Mouse (Mus musculus) urinary bladder, postnatal 25 days (tissue): ENCODE measurements around the gene Thtpa.
A peak's percentile ranks its signal among the peaks of the same experiment; 100 is the strongest.

ENCODE experiments used
- DNase-seq: peaks from one replicate; pipeline ENCODE4 v3.0.0; 2022; ENCODE audit warnings: low spot score

The Thtpa gene

DNA sequence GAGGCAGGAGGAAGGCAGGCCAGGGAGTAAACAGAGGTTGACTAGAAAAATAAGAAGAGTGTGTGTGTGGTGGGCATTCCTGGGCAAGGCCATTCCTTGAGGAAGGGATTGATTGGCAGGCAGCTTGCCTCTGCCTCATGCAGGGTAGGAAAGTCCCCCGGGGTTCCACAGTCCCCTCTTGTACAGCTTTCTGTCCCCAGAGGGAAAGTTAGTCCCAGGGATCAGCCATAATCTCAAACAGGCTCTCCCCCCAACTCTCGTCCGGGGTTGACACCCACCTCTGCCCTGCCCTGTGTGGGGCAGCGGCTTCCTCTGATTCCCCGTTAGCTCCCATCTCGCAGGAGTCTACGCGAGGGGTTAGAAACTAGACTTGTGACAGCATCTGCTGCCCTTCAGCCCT lies 12.4 kb downstream of the Thtpa start:
- no peak for DNase-seq

DNA sequence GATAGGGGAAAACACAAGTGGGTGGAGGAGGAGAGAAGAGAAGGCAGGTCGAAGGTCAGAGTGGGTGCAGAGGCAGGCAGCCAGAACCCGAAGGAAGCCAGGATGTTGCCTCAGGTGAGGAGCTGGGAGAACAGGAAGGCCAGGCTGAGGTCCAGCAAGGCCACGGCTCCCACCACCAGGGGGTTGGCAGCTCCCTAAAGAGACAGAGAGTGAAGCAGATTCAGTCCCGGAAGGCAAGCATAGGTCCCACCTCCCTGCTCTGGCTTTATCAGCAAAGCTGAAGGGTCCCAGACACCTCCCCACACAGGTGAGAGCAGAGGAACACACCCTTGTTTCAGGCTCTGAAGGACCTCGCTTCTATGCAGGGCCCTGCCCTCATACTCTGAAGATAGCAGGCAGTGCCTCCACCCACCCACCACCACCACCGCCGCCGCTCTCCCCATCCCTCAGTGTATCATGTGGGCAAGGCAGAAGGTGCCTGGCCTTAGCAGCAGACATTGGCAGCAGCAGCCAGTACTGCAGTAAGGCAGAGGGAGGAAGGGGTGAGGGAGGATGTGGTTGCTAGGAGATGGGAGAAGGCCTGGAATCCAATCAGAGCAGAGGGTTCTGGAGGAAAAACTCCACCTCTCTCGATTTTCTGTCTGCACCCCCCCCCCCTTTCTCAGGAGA lies 13.8 kb downstream of the Thtpa start:
- DNase-seq = no peak

DNA sequence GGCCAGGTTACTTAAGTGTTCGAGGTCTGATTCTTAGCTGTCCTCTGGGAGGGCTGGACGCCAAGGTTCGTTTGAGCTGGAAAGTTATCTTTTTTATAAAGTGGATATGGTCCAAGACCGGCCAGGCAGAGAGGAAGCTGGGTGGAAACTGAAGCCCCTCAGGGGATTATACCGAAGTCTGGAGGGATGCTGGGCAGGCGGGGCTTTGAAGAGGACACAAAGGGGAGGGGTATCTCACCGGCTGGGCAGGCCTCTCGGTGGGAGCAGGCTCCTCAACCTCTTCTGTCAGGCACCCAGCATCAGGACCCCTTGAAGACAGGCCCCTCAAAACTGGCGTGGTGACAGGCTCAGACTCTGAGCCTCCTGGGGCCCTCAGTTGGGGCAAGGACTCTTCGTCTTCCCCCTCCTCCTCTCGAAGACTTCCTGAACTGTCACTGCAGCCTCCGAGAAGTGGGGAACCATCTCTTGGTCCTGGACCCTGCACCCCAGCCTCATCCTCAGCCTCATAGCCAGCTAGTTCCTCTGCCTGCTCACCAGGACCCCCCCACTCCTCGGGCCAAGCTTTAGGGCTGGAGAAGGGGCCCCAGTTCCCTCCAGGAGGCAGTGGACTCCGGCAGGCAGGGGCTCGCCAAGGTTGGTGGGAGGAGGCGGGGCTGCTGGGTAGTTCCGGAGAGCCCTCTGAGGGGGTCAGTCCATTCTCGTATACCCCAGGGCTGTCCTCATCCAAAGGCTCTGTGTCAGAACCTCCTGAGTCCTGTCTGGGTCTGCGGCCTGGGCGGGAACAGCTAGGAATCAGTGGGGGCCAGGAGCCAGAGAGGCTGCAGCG lies 14.7 kb downstream of the Thtpa start:
- no peak for DNase-seq

DNA sequence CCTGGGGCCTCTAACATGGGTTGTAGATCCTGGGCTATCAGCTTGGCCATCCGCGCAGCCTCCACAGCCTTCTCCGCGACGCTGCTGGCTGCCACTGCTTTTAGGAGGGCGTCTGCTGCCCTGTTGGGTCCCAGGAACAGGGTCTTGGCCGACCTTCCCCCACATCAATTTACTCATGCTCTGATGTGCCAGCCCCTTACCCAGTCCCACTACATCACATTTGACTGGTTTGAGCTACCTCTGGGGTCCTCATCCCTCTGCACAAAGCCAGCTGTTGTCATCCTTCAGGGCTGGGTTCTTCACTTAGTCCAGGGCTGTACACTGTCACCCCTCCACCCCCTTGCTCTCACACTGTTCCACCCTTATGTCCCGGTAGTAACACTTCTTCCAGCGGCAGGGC lies 15.5 kb downstream of the Thtpa start:
- no peak for DNase-seq

DNA sequence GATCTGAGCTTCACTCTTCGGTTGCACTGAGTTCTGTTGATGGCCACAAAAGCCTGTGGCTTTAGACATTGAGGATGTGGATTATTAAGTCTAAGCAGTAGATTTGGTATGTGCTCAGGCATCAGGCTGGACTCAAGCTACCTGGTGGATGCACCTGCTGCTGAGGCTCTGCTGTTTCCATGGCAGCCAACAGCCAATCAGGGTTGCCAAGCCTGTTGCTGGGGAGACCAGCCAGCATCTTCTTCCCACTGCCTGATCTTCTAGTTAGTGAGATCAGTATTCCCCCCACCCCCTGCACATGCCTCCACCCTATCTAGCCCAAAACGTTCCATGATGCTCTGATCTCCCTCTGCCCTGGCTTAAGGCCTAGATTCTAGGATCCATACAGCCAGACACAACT lies 17.1 kb downstream of the Thtpa start:
- DNase-seq = no peak

DNA sequence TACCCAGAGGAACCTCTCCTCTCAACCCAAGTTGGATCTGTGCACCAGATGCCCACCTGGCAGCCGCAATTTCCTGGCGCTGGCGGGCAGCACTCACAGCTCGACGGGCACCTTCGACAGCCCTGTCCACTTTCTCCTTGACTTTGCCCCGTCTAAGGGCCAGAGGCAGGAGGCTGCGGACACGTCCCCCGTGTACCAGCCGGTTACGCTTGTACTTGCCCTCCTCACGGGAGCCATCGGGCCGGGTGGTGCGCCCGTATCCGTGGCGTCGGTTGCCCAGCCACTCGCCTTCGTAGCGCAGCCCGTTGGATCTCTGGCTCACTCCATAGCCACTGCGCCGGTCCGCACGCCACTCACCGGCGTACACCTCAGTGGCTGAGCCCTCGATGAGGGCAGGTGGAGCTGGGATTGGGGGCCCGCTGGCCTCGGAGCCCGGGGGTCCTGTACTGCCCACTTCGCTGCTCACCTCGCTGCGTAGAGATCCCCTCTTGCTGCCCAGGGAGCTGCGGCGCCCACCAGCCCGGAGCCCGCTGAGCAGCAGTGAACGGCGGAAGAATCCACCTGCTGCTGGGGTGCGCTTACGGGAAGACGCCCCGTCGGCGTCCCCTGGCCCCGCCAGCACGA lies 18.9 kb downstream of the Thtpa start:
- no peak for DNase-seq

DNA sequence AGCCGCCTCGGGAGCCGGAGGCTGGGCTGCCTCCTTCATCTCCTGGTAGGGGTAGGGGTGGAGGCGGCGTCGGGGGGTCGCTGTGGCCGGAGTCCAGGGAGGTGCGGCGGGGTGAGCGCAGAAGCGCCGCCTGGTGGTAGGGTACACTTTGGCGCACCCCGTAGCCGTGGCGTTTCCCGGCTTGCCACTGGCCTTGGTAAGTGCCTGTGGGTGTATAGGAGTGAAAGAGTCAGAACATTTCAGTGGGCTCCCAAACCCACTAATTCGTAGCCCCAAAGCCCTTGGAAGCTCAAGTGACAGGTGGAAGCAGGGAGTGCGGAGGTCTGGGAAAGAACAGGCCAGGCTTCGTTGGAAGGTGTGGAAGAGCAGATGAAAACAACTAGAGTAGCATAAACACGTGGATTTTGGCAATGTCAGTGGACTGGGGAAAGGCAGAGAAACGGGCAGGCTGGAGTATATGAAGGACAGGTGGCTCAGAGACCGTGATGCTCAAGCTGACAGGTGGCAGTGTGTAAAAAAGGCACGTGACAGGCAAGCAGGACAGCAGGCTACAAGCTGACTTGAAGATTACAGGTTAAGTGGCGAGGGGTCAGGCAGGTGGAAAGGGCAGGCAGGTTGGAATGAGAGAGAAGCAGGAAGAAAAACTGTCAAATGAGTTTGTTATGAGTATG lies 19.5 kb downstream of the Thtpa start:
- DNase-seq = no peak

DNA sequence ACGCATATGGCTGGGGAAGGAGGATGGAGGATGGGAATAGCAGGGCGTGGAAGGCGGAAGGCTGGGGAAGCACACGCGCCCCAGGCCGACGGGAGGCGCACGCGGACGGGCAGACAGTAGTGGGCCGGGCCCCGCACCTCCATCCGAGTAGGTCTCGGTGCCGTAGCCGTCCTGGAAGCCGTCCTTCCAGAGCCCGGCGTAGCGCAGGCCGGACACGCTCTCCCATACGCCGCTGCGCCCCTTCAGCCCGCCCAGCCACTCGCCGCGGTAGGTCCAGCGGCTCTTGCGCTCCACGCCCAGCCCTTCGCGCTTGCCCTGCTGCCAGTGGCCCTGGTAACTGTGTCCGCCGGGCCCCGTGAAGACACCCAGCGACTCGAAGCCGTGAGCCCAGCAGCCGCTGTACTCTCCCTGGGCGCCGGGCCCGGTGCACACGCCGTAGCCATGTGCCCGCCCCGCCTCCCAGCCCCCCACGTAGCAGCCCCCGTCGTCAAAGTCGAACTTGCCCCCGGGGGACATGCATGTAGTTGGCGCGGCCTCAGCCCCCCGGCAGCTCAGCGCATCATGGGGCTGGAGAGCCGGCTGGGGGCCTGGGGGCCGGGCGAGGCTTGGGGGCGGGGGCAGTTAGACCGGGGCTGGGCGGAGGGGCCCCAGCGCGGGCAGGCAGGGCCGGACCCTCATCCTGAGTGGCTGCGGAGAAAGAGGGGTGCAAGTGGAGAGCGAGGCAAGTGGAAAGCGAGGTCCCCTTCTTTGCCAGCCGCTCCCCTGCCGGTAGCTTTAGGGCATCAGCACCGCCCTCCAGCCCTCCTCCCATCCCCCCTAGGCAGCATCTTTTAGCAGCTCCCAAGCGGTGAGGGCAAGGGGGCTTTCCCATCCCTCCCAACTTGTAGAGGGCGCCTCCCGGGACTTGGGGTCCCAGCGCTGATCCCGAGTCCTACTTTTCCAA lies 20.4 kb downstream of the Thtpa start:
- peak; percentile 31 for DNase-seq

DNA sequence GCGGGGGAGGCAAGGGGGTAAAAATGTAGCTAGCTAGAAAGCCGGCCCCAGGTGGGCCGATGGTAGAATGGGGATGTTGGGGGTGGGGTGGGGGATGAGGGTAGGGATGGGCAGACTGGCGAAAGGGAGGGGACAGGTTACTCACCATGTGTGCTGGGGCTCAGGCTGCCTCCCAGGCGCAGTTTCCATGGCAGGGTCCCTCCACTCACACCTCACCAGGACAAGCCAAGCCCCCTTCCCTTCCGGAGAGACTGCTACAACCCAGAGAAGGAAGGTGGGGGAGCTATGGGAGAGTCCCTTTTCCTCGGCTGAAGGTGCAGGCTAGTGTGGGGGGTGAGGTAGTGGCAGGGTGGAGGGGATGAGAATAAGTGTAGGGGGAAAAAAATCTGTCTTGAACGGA lies 21.3 kb downstream of the Thtpa start:
- DNase-seq = no peak

DNA sequence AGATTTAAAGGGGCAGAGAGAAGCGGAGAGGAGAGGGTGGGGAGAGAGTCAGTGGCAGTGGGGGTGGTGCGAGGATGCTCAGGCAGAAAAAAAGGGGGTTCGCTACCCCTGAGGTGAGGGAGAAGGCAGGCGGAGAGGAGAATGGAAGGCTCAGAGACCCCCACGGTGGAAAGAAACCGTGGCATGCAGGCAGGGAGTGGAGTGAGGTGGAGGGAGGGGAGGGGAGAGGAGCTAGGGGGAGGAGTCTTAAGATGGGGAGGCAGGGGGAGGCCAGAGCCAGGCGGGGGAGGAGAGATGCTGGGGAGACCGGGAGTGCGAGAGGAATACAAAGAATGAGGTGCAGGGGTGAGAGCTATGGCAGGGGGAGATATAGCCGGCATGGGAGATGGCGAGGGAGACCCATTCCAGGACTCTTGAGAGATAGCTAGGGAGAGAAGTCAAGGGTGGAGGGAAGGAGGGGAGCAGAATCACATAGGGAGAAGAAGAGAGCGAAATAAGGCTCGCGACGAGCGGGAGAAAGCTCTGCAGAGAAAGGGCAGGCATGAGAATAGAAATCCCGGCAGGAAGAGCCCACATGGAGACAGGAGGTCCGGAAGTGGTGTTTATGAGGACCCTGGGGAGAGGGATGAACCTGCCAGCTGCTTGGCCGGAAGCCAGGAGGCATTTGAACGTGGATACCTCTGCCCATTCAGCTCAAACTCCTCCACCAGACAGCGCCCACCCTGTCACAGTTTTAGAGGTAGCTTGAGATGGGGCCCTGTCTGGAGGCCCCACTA lies 22.0 kb downstream of the Thtpa start, which contains the start of gene Jph4:
TSS of gene Jph4 (minus strand) at position 511 of the 776 bp plus-strand sequence.
- no peak for DNase-seq

DNA sequence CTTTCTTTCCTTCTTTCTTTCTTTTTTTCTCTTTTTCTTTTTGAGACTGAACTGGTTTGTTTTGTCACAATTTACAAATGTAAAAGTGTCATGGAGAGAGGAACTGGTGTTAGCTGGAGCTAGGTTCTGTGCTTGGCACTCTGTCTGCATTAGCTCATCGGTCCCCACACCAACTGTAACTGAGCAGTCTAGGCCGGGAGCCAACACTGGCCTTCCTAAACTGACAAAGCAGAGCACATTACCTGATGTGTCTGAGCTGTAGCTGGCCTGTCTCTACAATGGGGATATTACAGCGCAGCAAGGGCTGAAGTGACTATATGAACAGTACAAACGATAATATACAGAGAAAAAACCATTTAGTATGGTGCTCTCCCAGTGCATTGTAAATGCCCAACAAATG lies 24.3 kb downstream of the Thtpa start:
- DNase-seq = no peak

DNA sequence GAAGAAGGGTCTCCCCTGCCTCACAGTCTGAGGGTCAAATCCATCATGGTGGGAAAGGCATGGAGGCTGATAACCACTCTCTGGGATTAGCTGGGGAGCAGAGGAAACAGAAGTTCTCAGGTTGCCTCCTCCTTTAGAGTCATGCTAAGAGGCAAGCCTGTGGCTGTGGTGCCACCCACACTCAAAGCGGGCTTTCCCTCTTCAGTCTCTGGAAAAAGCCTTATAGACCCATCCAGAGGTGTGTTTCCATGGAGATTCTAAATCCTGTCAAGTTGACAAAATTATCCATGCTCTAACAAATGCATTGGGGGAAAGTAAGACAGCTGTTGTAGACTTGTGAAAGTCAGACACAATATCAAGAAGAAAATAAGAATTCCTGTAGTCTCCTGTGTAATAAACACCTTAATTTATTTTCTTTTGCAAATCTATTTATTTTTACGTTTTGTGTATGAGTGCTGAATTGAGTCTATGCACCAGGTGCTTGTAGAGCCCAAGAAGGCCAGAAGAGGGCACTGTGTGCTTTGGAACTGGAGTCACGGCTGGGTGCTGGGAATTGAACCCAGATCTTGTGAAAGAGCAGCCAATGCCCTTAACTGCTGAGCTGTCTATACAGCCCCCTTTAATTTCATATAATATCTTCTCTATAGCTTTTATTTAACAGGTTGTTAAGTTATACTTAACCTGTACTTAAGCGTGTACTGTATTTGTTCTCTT lies 25.0 kb downstream of the Thtpa start:
- no peak for DNase-seq

DNA sequence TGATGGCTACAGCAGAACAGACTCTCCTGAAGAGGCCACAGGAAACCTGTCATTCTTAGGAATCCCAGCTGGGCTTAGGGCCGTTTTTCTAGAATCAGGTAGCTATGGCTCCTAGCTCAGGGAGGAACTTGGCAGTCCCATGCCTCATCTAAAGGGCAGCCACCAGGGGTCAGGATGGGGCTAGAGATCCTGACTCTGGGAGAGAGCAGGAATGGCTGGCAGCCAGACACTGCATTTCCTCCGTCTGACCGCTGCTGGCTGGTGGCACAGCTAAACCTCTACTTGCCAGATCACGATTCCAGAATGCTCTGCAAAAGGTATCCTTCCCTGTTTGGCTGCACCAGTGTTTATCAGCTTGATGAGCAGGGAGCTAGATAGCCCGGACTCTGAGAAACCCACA lies 27.4 kb downstream of the Thtpa start:
- DNase-seq = peak; percentile 68

DNA sequence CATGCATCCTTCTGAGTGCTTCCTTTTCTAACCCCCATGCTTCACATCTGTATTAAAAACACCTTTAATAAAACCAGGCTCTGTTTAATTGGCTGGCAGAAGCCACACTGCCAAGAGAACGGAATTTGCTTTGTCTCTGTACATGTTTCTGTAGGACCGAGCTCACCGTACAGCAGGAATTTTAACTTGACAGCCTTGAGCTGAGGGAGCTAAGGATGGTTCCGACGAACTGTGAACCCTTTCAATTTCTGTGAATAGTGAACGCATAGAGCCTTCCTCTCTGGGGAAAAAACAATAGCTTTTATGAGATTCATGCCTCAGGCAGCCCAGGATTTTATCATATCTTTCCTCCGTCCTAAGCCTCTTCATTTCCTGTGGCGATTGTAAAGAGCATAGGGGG lies 27.8 kb downstream of the Thtpa start:
- DNase-seq = no peak

DNA sequence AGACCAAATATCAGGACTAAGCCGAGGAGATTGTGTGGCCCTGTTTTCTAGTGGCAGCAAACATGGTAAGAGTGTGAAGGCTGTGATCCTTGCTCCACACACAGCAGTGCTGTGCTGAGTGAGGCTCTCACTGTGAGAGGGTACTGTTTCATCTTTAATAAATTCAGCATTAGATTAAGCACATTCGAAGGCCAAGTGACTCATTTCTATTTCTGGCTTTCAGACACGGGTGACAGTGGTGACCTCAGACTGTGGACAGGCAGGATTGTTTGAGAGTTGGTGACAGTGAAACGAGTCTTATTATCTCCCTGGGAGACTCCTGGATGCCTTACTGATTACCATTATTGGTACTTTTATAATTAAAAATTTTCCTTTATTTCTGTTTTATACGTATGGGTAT lies 31.1 kb downstream of the Thtpa start:
- no peak for DNase-seq

DNA sequence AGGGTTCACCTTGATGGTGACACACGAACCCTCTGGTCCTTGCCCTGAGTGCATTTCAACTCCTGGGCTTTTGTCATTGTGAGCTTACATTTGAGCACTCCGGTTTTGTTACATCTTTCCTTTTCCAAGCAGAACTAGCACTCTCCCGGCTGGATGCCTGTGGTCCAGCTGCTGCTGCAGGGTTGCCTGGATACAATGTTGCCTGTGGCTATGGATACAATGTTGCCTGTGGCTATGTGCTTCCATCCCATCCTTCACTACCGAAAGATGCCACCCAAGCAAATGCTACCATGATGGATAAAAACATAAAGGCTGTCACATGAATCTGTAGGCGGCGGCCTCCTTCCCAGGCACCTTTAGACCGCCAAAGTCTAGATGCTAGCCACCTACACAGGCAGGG lies 31.9 kb downstream of the Thtpa start:
- DNase-seq = no peak

DNA sequence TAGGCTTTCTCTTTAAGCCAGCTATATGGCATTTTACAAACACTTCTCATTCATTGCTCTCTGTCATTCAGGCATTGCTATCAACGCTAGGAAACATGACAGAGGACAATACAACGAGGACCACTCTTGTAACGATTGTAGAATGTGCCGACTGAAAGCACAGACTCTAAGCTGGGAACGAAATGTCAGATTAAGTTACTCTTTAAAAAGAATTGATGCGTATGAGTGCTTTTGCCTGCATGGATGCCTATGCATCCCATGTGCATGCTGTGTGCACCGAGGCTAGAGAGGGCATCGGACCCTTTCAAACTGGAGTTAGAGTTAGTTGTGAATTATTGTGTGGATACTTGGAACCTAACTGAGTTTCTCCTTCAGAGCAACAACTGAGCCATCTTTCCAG lies 41.1 kb downstream of the Thtpa start:
- DNase-seq = no peak

DNA sequence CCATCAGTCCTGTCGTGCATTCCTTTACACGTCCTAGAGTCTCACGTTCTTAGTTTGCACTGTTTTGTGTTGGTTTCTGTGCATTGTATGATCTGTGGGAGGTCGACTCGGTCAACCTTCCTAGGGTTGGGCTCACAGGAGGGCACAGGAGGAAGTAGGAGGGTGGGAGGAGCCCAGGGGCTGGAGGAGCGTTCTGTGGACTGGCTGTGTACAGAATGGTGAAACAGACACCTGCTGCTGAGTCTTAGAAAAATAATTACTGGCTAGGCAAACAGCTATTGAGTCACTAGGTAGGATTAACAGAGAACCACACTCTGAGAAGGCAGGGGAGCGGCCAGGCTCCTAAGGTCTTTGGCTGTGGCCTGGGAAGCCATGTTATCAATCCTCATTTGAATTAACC lies 44.7 kb downstream of the Thtpa start:
- DNase-seq = no peak

DNA sequence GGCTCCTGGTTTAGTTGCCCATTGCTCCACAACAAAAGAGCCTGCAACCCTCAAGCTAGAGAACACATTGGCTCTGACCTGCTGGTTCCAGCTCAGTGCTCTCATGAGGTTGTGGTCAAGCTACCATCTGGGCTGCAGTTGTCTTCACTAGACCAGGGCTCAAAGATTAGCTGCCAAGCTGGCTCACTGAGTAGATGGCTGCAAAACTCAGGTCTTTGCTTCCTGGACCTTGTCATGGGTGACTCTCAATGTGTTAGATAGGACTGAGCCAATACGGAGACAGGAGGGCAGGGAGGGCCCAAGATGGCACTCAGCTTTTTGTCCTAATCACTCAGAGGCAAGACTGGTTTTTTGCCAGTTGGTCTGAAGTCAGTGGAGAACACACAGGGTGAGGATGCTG lies 51.7 kb downstream of the Thtpa start:
- DNase-seq = no peak

DNA sequence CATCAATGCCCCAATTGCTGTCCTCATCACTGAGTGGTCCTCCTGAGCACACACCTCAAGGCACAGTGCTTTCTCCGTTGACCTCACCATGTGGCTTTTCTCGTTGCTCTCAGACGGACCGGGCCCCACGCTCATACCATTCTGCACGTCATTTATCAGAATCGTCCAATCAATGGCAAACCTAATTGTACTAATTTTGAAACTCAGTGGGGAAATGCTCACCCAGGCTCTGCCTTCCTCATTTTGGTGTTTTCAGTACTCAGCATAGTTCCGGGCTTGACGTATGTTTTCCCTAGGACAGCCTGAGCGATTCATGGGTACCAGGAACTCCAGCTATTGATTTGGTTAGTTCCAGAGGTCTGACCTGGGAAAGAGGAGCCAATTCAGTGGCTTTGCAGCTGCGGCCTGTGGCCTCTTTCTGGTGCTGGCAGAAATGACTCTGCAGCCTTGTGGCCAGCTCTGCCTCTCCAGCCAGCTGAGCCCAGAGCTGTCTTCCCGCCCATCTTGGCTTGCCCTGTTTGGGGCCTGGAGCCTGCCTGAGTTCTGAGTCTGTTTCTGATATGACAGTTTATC lies 52.3 kb downstream of the Thtpa start:
- DNase-seq = peak; percentile 12
